Mouse (Mus musculus) left cerebral cortex, adult 18-20 months (tissue): Measurements from ENCODE around the gene Csgalnact2. TPM values are rescaled to one million over a fixed set of nuclear protein-coding genes. Genes with fewer than 3 reads are reported as not detected.

Source experiments
- DNase-seq, 2 experiments: peaks; one replicate each; pipeline ENCODE4 v3.0.0; 2021 to 2022; ENCODE audit warnings: low spot score in 2 of 2, mixed read lengths in 1 of 2
- long read RNA-seq, 2 experiments: library from polyadenylated mRNA; stranded (forward); transcript quantifications; one replicate each; pipeline ENCODE4 v2.0.0; 2021
- total RNA-seq, 2 experiments: library from RNA; stranded (reverse); gene quantifications; 2 replicates each; pipeline ENCODE4 v1.2.3; 2021

The Csgalnact2 gene
- total RNA-seq: 10 to 100 TPM; 11.0 to 11.6 TPM
- long read RNA-seq, experiment 1, transcript Csgalnact2-201 (8 exons, 3,661 nt): major isoform, 6 of 6 reads
- long read RNA-seq, experiment 1, partial matches to known transcripts: 0 of 6 reads
- long read RNA-seq, experiment 1, other reads (novel, unspliced or antisense): 0 of 6 reads
- long read RNA-seq, experiment 2, transcript Csgalnact2-201 (8 exons, 3,661 nt): major isoform, 9 of 12 reads
- long read RNA-seq, experiment 2, partial matches to known transcripts: 1 of 12 reads
- long read RNA-seq, experiment 2, other reads (novel, unspliced or antisense): 2 of 12 reads

GRCm38 (mm10) chr6:118138731-118139709, at the start of gene Csgalnact2:
Csgalnact2 (minus strand) TSS chr6:118139140.
- peak; percentile 88 to 93 for DNase-seq

- DNase-seq: no peak
These were observed 49.7 kb upstream of the Csgalnact2 start for GRCm38 (mm10) chr6:118188599-118188998.

GRCm38 (mm10) chr6:118187285-118187641, 48.3 kb upstream of the Csgalnact2 start:
- no peak for DNase-seq

- DNase-seq: no peak
These were observed 47.8 kb upstream of the Csgalnact2 start for GRCm38 (mm10) chr6:118186620-118187284.

- DNase-seq: no peak
These were observed 45.2 kb upstream of the Csgalnact2 start for GRCm38 (mm10) chr6:118184126-118184525.

GRCm38 (mm10) chr6:118180085-118180423, 41.1 kb upstream of the Csgalnact2 start:
- no peak for DNase-seq

GRCm38 (mm10) chr6:118179316-118180084, 40.6 kb upstream of the Csgalnact2 start:
- peak; percentile 68 to 72 for DNase-seq

- DNase-seq: no peak
These were observed 35.0 kb upstream of the Csgalnact2 start for GRCm38 (mm10) chr6:118173975-118174328.

GRCm38 (mm10) chr6:118173251-118173974, 34.5 kb upstream of the Csgalnact2 start:
- DNase-seq: peak; percentile 37 to 51

GRCm38 (mm10) chr6:118171386-118171785, 32.4 kb upstream of the Csgalnact2 start:
- no peak for DNase-seq

GRCm38 (mm10) chr6:118168106-118168505, 29.2 kb upstream of the Csgalnact2 start:
- no peak for DNase-seq

GRCm38 (mm10) chr6:118167013-118167412, 28.1 kb upstream of the Csgalnact2 start:
- DNase-seq: no peak

GRCm38 (mm10) chr6:118165516-118165915, 26.6 kb upstream of the Csgalnact2 start:
- no peak for DNase-seq

- no peak for DNase-seq
These were observed 25.8 kb upstream of the Csgalnact2 start for GRCm38 (mm10) chr6:118164691-118165090.

- no peak for DNase-seq
These were observed 24.1 kb upstream of the Csgalnact2 start for GRCm38 (mm10) chr6:118163086-118163485.

- DNase-seq: no peak
These were observed 23.6 kb upstream of the Csgalnact2 start for GRCm38 (mm10) chr6:118162457-118163082.

GRCm38 (mm10) chr6:118153091-118153490, 14.2 kb upstream of the Csgalnact2 start:
- DNase-seq: no peak

GRCm38 (mm10) chr6:118150988-118151387, 12.0 kb upstream of the Csgalnact2 start:
- no peak for DNase-seq

GRCm38 (mm10) chr6:118150538-118150937, 11.6 kb upstream of the Csgalnact2 start:
- no peak for DNase-seq

GRCm38 (mm10) chr6:118150128-118150527, 11.2 kb upstream of the Csgalnact2 start:
- no peak for DNase-seq
